ENCODE assay signal across 9 mouse cellular contexts in genomic region chr3:87097969-87098946, GRCm38 (mm10).
A peak's percentile ranks its signal among the peaks of the same experiment; 100 is the strongest.
DNase-seq lines count a peak whose midpoint lies in the region; ATAC-seq and TF ChIP-seq lines count a peak whose summit lies in the region.
"Had no signal": no experiment of that assay in that cellular context is flagged by ENCODE, and none has a peak within 500 bp of the region (broad histone marks: within the 10 kb centered on the region; RNA-seq: fewer than 3 reads in every experiment).

No protein-coding gene starts in this region.

- H3K36me3 ChIP-seq in lung, embryonic 14.5 days (ENCODE audit: insufficient read depth) = peaks cover 45% of the 10 kb centered on the region
- H3K36me3 ChIP-seq in stomach, embryonic 16.5 days (ENCODE audit: control insufficient read depth, insufficient read depth, low read length) = no peaks in the 10 kb centered on the region

- H3K9me3 ChIP-seq in lung, embryonic 14.5 days (ENCODE audit: low read depth, low read length) = no peaks in the 10 kb centered on the region
- no peaks in the 10 kb centered on the region for H3K9me3 ChIP-seq in stomach, embryonic 16.5 days (replicated peaks; ENCODE audit: control insufficient read depth, low read length)

- no peak overlapping the region for H3K27ac ChIP-seq in lung, embryonic 14.5 days (ENCODE audit: low read depth)
- H3K27ac ChIP-seq in stomach, embryonic 16.5 days (ENCODE audit: low read length) = no peak overlapping the region

- H3K9ac ChIP-seq in lung, embryonic 14.5 days = no peak overlapping the region
- no peak overlapping the region for H3K9ac ChIP-seq in stomach, embryonic 16.5 days (ENCODE audit: low read length)

- ATAC-seq in lung, embryonic 14.5 days (ENCODE audit: insufficient read depth) = 0 out of 2 replicates have a peak, but pooled peaks have one; percentile 24
- peak; percentile 23; the same call in 1 of the 2 replicates for ATAC-seq in stomach, embryonic 16.5 days (ENCODE audit: insufficient read depth, low FRiP score)

- H3K4me2 ChIP-seq in lung, embryonic 14.5 days = no peak overlapping the region
- no peak overlapping the region for H3K4me2 ChIP-seq in stomach, embryonic 16.5 days (ENCODE audit: low read depth, low read length)

- 83% methylated on average over 19 of the region's 19 CpGs for WGBS in lung, embryonic 14.5 days
- WGBS in stomach, embryonic 16.5 days = 86% methylated on average over 19 of the region's 19 CpGs

- DNase-seq in adrenal gland, postnatal 10 days = peak; percentile 47
- DNase-seq in adrenal gland, postnatal 4 days (ENCODE audit: low spot score in 2 of 2) = no peak
- DNase-seq in lung, embryonic 14.5 days = no peak
- DNase-seq in lung, postnatal 14 days = no peak
- DNase-seq in layer of hippocampus, adult 11-12 months (ENCODE audit: low spot score) = peak; percentile 58
- no peak for DNase-seq in spleen, postnatal 14 days (ENCODE audit: low spot score in 2 of 2)
- no peak for DNase-seq in heart, postnatal 10 days
- DNase-seq: kidney, adult 8-10 months had no signal

- H3K4me3 ChIP-seq in lung, embryonic 14.5 days (ENCODE audit: low read depth, low read length) = no peak overlapping the region
- no peak overlapping the region for H3K4me3 ChIP-seq in stomach, embryonic 16.5 days (replicated peaks; ENCODE audit: low read length)

- intact Hi-C loops in heart, postnatal 10 days (cut with DNase I) = no loop called here

- no peaks in the 10 kb centered on the region; the same call in 1 of the 2 replicates for H3K4me1 ChIP-seq in lung, embryonic 14.5 days (ENCODE audit: insufficient read depth)
- peaks cover 4% of the 10 kb centered on the region for H3K4me1 ChIP-seq in stomach, embryonic 16.5 days (ENCODE audit: control insufficient read depth, insufficient read depth, low read length)

- TF ChIP-seq CTCF in lung, embryonic 14.5 days (IDR thresholded peaks at IDR 0.05; ENCODE audit: low read depth) = no peak

- no peaks in the 10 kb centered on the region for H3K27me3 ChIP-seq in lung, embryonic 14.5 days (ENCODE audit: insufficient read depth, low read length)
- no peaks in the 10 kb centered on the region for H3K27me3 ChIP-seq in stomach, embryonic 16.5 days (ENCODE audit: control insufficient read depth, insufficient read depth, low read length)

Comparison
In these comparisons a context has a peak if more than half of its experiments do, and no peak if none do; other contexts are left out.
1. DNase-seq: peak in adrenal gland, postnatal 10 days (single experiment) and layer of hippocampus, adult 11-12 months (single experiment); none in adrenal gland, postnatal 4 days (0 of 2), lung, embryonic 14.5 days (single experiment), lung, postnatal 14 days (single experiment), spleen, postnatal 14 days (0 of 2) and heart, postnatal 10 days (0 of 2).